Mouse (Mus musculus) G1E (cell line): ENCODE measurements around the gene Map6.

Experiments
- CTCF ChIP-seq: IDR thresholded peaks from 2 replicates; pipeline ENCODE4 v1.5.1; 2012; ENCODE audit warnings: low read depth, low read length, inconsistent platforms, mixed read lengths
- GATA1 ChIP-seq: IDR thresholded peaks from 2 replicates; pipeline ENCODE4 v1.6.1; 2012; ENCODE audit warnings: borderline replicate concordance, low read length, inconsistent platforms, mixed read lengths
- GATA2 ChIP-seq: IDR thresholded peaks from 2 replicates; pipeline ENCODE4 v1.6.1; 2012; ENCODE audit warnings: low read depth, low read length, inconsistent platforms, borderline replicate concordance
- POLR2AphosphoS5 ChIP-seq: IDR thresholded peaks from 2 replicates; pipeline ENCODE4 v1.6.1; 2012; ENCODE audit warnings: low read depth, low read length, inconsistent platforms; ENCODE audit not compliant: insufficient replicate concordance
- TAL1 ChIP-seq: conservative IDR thresholded peaks from 2 replicates; pipeline ENCODE4 v1.6.1; 2012; ENCODE audit warnings: low read depth, low read length, inconsistent platforms, mixed read lengths

DNA sequence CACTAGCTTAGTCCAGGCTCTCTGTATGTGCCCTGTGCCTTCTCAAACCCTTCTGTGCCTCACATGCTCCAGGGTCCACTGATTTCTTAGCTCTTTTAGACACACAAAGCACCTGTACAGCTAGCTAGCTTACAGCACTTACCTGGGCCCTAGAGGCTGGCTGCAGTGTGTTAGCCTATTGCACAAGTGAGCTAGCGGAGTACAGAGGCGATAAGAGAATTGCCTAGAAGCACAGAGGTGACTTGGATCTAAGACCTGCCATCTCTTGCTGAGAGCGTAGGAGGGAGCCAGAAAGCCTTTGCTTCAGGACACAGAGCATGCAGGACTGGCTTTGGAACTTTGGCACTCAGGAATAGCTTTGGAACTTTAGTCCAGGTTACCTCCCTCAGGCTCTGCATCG is 40.0 kb upstream of the Map6 start:
- no peak for TF ChIP-seq CTCF
- no peak for TF ChIP-seq GATA1
- no peak for TF ChIP-seq POLR2AphosphoS5
- no peak for TF ChIP-seq TAL1
- no peak for TF ChIP-seq GATA2
